ENCODE assay signal across 8 mouse cellular contexts in the genomic region with DNA sequence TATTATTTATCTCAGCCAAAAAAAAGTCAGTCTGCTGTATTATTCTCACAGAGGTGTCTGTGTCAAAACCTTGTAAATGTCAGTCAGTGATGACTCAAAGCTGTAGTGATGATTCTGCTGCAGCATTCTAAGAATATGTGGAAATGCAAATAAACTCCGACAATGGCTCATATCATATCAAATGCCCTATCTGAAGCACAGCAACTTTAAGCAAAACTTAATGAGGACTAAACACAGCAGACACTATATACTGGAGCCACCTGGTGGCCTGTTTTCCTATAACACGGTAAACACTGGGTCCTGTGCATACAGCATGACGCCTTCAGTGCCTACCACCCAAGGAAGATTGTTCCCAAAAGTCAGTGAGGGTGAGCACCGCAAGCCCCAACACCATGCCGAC. TPM values are rescaled to one million over a fixed set of nuclear protein-coding genes. Genes with fewer than 3 reads are reported as not detected.
DNase-seq lines count a peak whose midpoint lies in the region; ATAC-seq lines count a peak whose summit lies in the region.

No protein-coding gene starts in this region.

- peak; percentile 24 to 76 for DNase-seq in adrenal gland, adult (ENCODE audit: inconsistent age in 2 of 2, low spot score in 1 of 2)
- no peak for DNase-seq in adrenal gland, adult 8-10 months
- DNase-seq in 3134 (ENCODE audit: extremely low read depth, insufficient read length, low spot score), result peak; percentile 17
- peak; percentile 48 for DNase-seq in adrenal gland, postnatal 10 days
- peak; percentile 15 to 53 for DNase-seq in kidney, adult 8-10 months
- peak; percentile 13 to 23 for DNase-seq in lung, adult 18-20 months
- peak; percentile 53 for DNase-seq in retina, embryonic 14.5 days (ENCODE audit: low spot score)

- peak; percentile 95 for ATAC-seq in frontal cortex, adult (ENCODE audit: low TSS enrichment)

RNA-seq across cellular contexts. Expression of gene Gmds, which starts 41.1 kb away (rescaled TPM):
- total RNA-seq in adrenal gland, adult 8-10 months (2022), result 1 to 10 TPM; 7.1 to 8.6 (median 7.5) TPM
- 1 to 10 TPM; 5.5 to 8.8 TPM for total RNA-seq in adrenal gland, postnatal 10 days (2021)
